Mouse (Mus musculus) T-helper 1 cell (primary cell): Measurements from ENCODE around the gene Psma4.

ENCODE experiments used
- in situ Hi-C: fragments of 300-600 bp; cut with MboI, MseI; formaldehyde crosslinking; loops from one replicate; pipeline ENCODE4 v1.15.1; 2025; ENCODE audit warnings: high pct_unique_total_duplicates

Gene Psma4

GRCm38 (mm10) chr9:54990362-54990761, 39.8 kb downstream of the Psma4 start:
- in situ Hi-C loops, result no loop called here

- in situ Hi-C loops, result no loop called here
These were observed 43.8 kb downstream of the Psma4 start for GRCm38 (mm10) chr9:54994381-54994780.

- in situ Hi-C loops, result no loop called here
These were observed 45.1 kb downstream of the Psma4 start for GRCm38 (mm10) chr9:54995645-54996044.

- in situ Hi-C loops, result no loop called here
These were observed 53.0 kb downstream of the Psma4 start for GRCm38 (mm10) chr9:55003609-55004008.
